Mouse (Mus musculus) kidney, postnatal 0 days (tissue): ENCODE data around the gene Coa7. TPM values are rescaled to one million over a fixed set of nuclear protein-coding genes. Genes with fewer than 3 reads are reported as not detected.

Source experiments
- ATAC-seq: fragments of 200-750 bp; cut with Nextera tagmentation; replicated peaks from 2 replicates; pipeline ENCODE4 v1.8.0; 2017; ENCODE audit warnings: low read depth, moderate number of reproducible peaks, moderate TSS enrichment, moderate library complexity; ENCODE audit not compliant: low FRiP score
- DNase-seq: peaks from one replicate; pipeline ENCODE4 v3.0.0-alpha.2; 2016; ENCODE audit warnings: low spot score
- H3K27ac ChIP-seq: fragments of 300-500 bp; sonication (generic); 2 replicates; pipeline ENCODE4 v1.5.1; 2014; ENCODE audit warnings: mild to moderate bottlenecking
- H3K27me3 ChIP-seq: fragments of 300-500 bp; sonication (generic); 2 replicates; pipeline ENCODE4 v1.6.1; 2014; ENCODE audit warnings: low read length, mixed read lengths; ENCODE audit not compliant: insufficient read depth
- H3K36me3 ChIP-seq: fragments of 300-500 bp; sonication (generic); 2 replicates; pipeline ENCODE4 v1.6.1; 2014; ENCODE audit warnings: low read length, mixed read lengths; ENCODE audit not compliant: insufficient read depth
- H3K4me1 ChIP-seq: fragments of 300-500 bp; sonication (generic); replicated peaks from 2 replicates; pipeline ENCODE4 v1.6.1; 2014; ENCODE audit warnings: antibody characterized with exemption, low read length, mixed read lengths; ENCODE audit not compliant: insufficient read depth
- H3K4me2 ChIP-seq: fragments of 300-500 bp; sonication (generic); 2 replicates; pipeline ENCODE4 v1.6.1; 2014; ENCODE audit warnings: mild to moderate bottlenecking, low read length, moderate library complexity, mixed read lengths
- H3K4me3 ChIP-seq: fragments of 300-500 bp; sonication (generic); replicated peaks from 2 replicates; pipeline ENCODE4 v1.5.1; 2014; ENCODE audit warnings: low read depth, low read length
- H3K9ac ChIP-seq: fragments of 300-500 bp; sonication (generic); 2 replicates; pipeline ENCODE4 v1.6.1; 2014; ENCODE audit warnings: low read depth, low read length
- H3K9me3 ChIP-seq: fragments of 300-500 bp; sonication (generic); replicated peaks from 2 replicates; pipeline ENCODE4 v1.6.1; 2016; ENCODE audit warnings: low read length, inconsistent platforms, mixed read lengths
- CTCF ChIP-seq: IDR thresholded peaks from 2 replicates; pipeline ENCODE4 v1.5.1; 2016; ENCODE audit warnings: antibody characterized with exemption, low read depth, mild to moderate bottlenecking, moderate library complexity
- WGBS: fragments of 180-500 bp; shearing (Covaris S2); extraction: QIAGEN DNeasy Blood & Tissue Kit; methylation state at CpG from one replicate; pipeline ENCODE4 v1.1.7; 2014; 5-methylcytosine and 5-hydroxymethylcytosine counted together
- polyA plus RNA-seq: library from polyadenylated mRNA; unstranded; fragments of >200 nt; fragmentation: Nextera tagmentation; extraction: Ambion mirVana; gene quantifications from 2 replicates; pipeline ENCODE4 v1.2.1, GENCODE M21; 2015

Gene Coa7
- polyA plus RNA-seq, 1 experiment from 2014 or later, result 66.6 TPM

GRCm38 (mm10) chr4:108317656-108318605 lies 10.0 kb upstream of the Coa7 start:
- no peaks in the 10 kb centered on the region for H3K27me3 ChIP-seq
- no peak overlapping the region for H3K27ac ChIP-seq
- no peaks in the 10 kb centered on the region for H3K36me3 ChIP-seq
- H3K4me1 ChIP-seq, result no peaks in the 10 kb centered on the region
- H3K9ac ChIP-seq, result no peak overlapping the region
- TF ChIP-seq CTCF, result no peak
- no peak overlapping the region for H3K4me2 ChIP-seq
- no peaks in the 10 kb centered on the region for H3K9me3 ChIP-seq
- ATAC-seq (no peak), DNase-seq (no peak)
- WGBS, result 77% methylated on average over 12 of the region's 12 CpGs
- H3K4me3 ChIP-seq, result no peak overlapping the region

GRCm38 (mm10) chr4:108318649-108319615 lies 9.0 kb upstream of the Coa7 start:
- DNase-seq (peak; percentile 38), ATAC-seq (no peak)
- H3K9ac ChIP-seq, result no peak overlapping the region
- H3K4me1 ChIP-seq, result no peaks in the 10 kb centered on the region
- no peaks in the 10 kb centered on the region for H3K9me3 ChIP-seq
- TF ChIP-seq CTCF, result no peak
- no peak overlapping the region for H3K27ac ChIP-seq
- no peak overlapping the region for H3K4me3 ChIP-seq
- H3K27me3 ChIP-seq, result no peaks in the 10 kb centered on the region
- H3K36me3 ChIP-seq, result no peaks in the 10 kb centered on the region
- 61% methylated on average over 7 of the region's 8 CpGs for WGBS
- H3K4me2 ChIP-seq, result no peak overlapping the region

GRCm38 (mm10) chr4:108319747-108320146 lies 8.2 kb upstream of the Coa7 start:
- Histone ChIP-seq H3K4me1 (no peaks in the 10 kb centered on the region), H3K9ac (no peak overlapping the region), H3K4me2 (no peak overlapping the region), H3K27me3 (no peaks in the 10 kb centered on the region), H3K4me3 (no peak overlapping the region), H3K9me3 (no peaks in the 10 kb centered on the region), H3K27ac (no peak overlapping the region), H3K36me3 (no peaks in the 10 kb centered on the region)
- WGBS, result 74% methylated on average over 6 of the region's 6 CpGs
- no peak for ATAC-seq
- no peak for DNase-seq
- peak; percentile 42; the same call in 1 of the 2 replicates for TF ChIP-seq CTCF

DNA sequence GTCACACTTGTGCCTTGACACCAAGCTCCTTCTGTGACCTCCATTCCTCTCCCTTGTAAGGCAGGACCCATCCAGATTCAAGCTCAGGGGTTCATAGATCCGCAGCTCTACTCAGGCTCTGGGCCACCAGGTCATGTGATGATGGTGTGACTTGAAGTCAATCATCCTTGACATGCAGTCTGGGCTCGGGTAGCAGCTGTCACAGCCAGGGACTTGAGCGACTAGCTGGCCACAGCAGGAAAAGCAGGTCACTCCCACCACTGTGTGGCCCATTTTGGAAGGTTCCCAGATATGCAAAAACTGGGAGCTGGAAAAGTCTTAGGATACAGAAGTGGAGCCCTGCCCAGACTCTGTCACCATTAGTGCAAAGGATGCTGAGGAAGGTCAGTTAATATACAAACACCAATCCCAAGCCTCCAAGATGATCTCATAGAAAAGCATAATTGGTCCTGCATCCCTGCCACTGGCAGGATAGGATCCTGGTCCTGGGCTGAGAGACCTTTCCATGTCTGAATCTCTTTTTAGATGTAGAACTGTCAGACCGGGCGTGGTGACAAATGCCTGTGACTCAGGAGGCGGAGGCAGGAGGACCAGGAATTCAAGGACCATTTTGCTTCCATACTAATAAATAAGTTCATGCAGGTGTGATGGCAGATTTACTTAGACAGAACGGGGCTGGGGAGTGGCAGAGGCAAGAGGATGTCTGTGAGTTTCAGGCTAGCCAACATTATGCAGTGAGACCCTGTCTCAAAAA lies 7.1 kb upstream of the Coa7 start:
- Histone ChIP-seq H3K27me3 (no peaks in the 10 kb centered on the region), H3K4me2 (no peak overlapping the region), H3K27ac (no peak overlapping the region), H3K9me3 (no peaks in the 10 kb centered on the region), H3K9ac (no peak overlapping the region), H3K4me3 (no peak overlapping the region), H3K4me1 (no peaks in the 10 kb centered on the region), H3K36me3 (no peaks in the 10 kb centered on the region)
- TF ChIP-seq CTCF, result no peak
- DNase-seq (no peak), ATAC-seq (peak; percentile 78; the same call in 1 of the 2 replicates)
- WGBS, result 58% methylated on average over 7 of the region's 7 CpGs

DNA sequence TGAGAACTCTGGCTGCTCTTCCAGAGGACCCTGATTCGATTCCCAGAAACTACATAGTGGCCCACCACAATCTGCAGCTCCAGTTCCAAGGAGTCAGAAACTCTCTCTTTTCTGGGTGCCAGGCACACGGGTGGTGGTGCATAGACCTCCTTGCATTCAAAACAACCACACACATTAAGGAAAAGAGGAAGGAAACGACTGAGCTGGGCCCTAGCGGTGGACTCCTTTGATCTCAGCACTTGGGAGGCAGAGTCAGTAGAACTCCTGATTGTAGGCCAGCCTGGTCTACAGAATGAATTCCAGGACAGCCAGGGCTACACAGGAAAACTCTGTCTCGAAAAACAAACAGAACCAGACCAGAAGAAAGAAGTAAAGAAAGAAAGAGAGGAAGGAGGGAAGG lies 4.4 kb upstream of the Coa7 start:
- ATAC-seq (no peak), DNase-seq (no peak)
- Histone ChIP-seq H3K27me3 (no peaks in the 10 kb centered on the region), H3K4me1 (no peaks in the 10 kb centered on the region), H3K9me3 (no peaks in the 10 kb centered on the region), H3K4me3 (no peak overlapping the region), H3K9ac (no peak overlapping the region), H3K36me3 (no peaks in the 10 kb centered on the region), H3K27ac (no peak overlapping the region), H3K4me2 (no peak overlapping the region)
- WGBS, result 71% methylated on average over 5 of the region's 5 CpGs
- TF ChIP-seq CTCF, result no peak
